Mouse (Mus musculus) myocyte (in vitro differentiated cells): ENCODE measurements around the gene Apobec3.

Source experiments
- CEBPB ChIP-seq: IDR thresholded peaks from 2 replicates; pipeline ENCODE4 v1.6.1; 2011; ENCODE audit warnings: mild to moderate bottlenecking, moderate library complexity; ENCODE audit not compliant: poor library complexity, insufficient read depth, severe bottlenecking
- MAX ChIP-seq: IDR thresholded peaks from one replicate; pipeline ENCODE4 v1.6.1; 2011; ENCODE audit warnings: low read depth, mild to moderate bottlenecking, control low read depth
- MYOD1 ChIP-seq, 3 experiments: IDR thresholded peaks; one replicate each; pipeline ENCODE4 v1.6.1; 2011; ENCODE audit warnings: control low read depth in 2 of 3, low read depth in 2 of 3, mild to moderate bottlenecking in 2 of 3, moderate library complexity in 1 of 3; ENCODE audit not compliant: insufficient read length in 2 of 3, control insufficient read depth in 1 of 3
- MYOG ChIP-seq, 3 experiments: IDR thresholded peaks; one replicate each; pipeline ENCODE4 v1.6.1; 2011; ENCODE audit warnings: control low read depth in 2 of 3, low read depth in 2 of 3, mild to moderate bottlenecking in 2 of 3; ENCODE audit not compliant: insufficient read length in 2 of 3, control insufficient read depth in 1 of 3, insufficient read depth in 1 of 3
- POLR2A ChIP-seq: IDR thresholded peaks from one replicate; pipeline ENCODE4 v1.6.1; 2011; ENCODE audit warnings: low read depth, mild to moderate bottlenecking, control low read depth, moderate library complexity; ENCODE audit not compliant: insufficient read length
- POLR2AphosphoS2 ChIP-seq: IDR thresholded peaks from one replicate; pipeline ENCODE4 v1.6.1; 2011; ENCODE audit warnings: low read depth, control low read depth; ENCODE audit not compliant: insufficient read length
- REST ChIP-seq: IDR thresholded peaks from one replicate; pipeline ENCODE4 v1.6.1; 2011; ENCODE audit warnings: mild to moderate bottlenecking, control low read depth, moderate library complexity; ENCODE audit not compliant: insufficient read depth, insufficient read length
- TCF12 ChIP-seq: IDR thresholded peaks from one replicate; pipeline ENCODE4 v1.6.1; 2011; ENCODE audit warnings: mild to moderate bottlenecking, control low read depth; ENCODE audit not compliant: poor library complexity, insufficient read depth, severe bottlenecking
- TCF3 ChIP-seq: IDR thresholded peaks from one replicate; pipeline ENCODE4 v1.6.1; 2011; ENCODE audit warnings: low read depth, control low read depth; ENCODE audit not compliant: insufficient read length
- USF1 ChIP-seq: IDR thresholded peaks from one replicate; pipeline ENCODE4 v1.6.1; 2011; ENCODE audit warnings: low read depth, mild to moderate bottlenecking, control low read depth, moderate library complexity

DNA sequence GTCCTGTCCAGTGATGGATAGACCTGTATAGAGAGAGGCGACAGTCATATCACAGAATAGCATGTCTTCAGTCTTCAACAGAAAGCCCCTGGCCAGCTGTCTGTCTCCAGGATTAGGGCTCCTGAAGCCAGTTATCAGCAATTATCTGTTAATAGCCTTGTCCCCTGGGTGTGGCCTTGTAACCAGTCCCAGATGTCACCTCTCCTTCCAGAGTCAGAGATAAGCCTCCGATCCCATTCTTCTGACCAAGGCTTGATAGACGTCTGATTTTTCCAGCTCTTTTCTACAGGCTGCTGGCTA, 2.3 kb downstream of the Apobec3 start:
- TF ChIP-seq POLR2A = no peak
- TF ChIP-seq POLR2AphosphoS2 = no peak
- no peak for TF ChIP-seq MYOD1 (IDR thresholded peaks at IDR 0.05; ENCODE audit: control insufficient read depth in 1 of 3, insufficient read length in 2 of 3, low read depth in 2 of 3)
- no peak for TF ChIP-seq REST
- no peak for TF ChIP-seq TCF12
- TF ChIP-seq USF1 = no peak
- no peak for TF ChIP-seq MAX
- TF ChIP-seq MYOG (IDR thresholded peaks at IDR 0.05; ENCODE audit: control insufficient read depth in 1 of 3, insufficient read depth in 1 of 3, insufficient read length in 2 of 3, low read depth in 2 of 3) = no peak
- no peak for TF ChIP-seq TCF3
- no peak for TF ChIP-seq CEBPB
